In the genomic region with DNA sequence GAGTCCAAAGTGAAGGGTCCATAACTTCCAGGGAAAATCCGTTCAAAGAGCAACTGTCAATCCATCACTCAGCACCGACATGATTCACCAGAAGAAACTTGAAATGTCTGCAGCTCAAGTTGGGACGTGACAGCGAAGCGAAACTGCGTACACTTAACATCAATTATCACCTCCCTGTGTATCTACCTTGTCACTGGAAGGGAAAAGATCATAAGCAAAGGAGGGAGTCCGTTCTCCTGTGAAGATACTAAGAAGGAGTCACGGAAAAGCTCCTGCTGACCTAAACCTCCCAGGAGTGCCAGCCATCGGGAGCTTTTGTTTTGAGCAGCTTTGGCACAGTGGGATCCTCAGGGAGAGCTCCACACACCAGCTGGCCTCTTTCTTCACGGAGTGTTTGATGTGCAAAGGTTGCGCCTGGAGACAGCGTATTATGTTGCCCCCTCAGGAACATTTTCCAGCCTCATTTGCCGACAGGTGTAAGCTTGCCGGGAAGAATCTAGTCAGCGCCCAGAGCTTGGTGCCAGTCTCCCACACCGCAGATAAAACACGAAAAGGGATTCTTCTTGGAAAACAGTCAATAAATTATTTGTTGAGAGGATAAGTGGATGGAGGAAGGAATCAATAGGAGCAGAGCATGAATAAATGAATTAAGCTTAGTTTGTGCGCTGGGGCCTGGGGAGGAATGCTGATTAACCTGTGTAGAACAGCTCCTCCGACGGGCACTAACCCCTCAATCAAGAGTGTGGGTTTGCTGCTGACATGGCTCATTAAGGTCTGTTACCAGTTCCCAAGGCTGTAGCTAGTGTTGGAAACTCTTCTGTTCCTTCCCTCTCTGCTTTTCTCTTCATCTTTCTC, we compare ENCODE assay signal across 8 mouse cellular contexts.
A peak's percentile ranks its signal among the peaks of the same experiment; 100 is the strongest.
DNase-seq lines count a peak whose midpoint lies in the region; ATAC-seq and TF ChIP-seq lines count a peak whose summit lies in the region.

No protein-coding gene starts in this region.

- H3K9me3 ChIP-seq in lung, embryonic 14.5 days (ENCODE audit: low read depth, low read length), result no peaks in the 10 kb centered on the region
- no peaks in the 10 kb centered on the region for H3K9me3 ChIP-seq in embryonic facial prominence, embryonic 11.5 days (replicated peaks; ENCODE audit: control insufficient read depth, low read length)
- H3K9me3 ChIP-seq in limb, embryonic 10.5 days (replicated peaks), result no peaks in the 10 kb centered on the region

- no peak for TF ChIP-seq CTCF in lung, embryonic 14.5 days (IDR thresholded peaks at IDR 0.05; ENCODE audit: low read depth)
- no peak for TF ChIP-seq CTCF in lung, adult 2 months (IDR thresholded peaks at IDR 0.05; ENCODE audit: insufficient read depth, low read length)

- DNase-seq in lung, embryonic 14.5 days, result no peak
- no peak for DNase-seq in lung, adult 2 months
- DNase-seq in embryonic facial prominence, embryonic 11.5 days (ENCODE audit: low spot score), result peak; percentile 47
- DNase-seq in limb, embryonic 10.5 days (ENCODE audit: low spot score), result no peak
- DNase-seq in retina, embryonic 14.5 days (ENCODE audit: low spot score), result peak; percentile 54
- DNase-seq in gastrocnemius, adult 8-10 months (ENCODE audit: low spot score in 2 of 2), result no peak
- no peak for DNase-seq in thymus, postnatal 10 days (ENCODE audit: low spot score in 2 of 2)
- DNase-seq in right cerebral cortex, postnatal 4 days, result no peak

- H3K27me3 ChIP-seq in lung, embryonic 14.5 days (ENCODE audit: insufficient read depth, low read length), result 0 out of 2 replicates have a peak, but pooled peaks cover 6% of the 10 kb centered on the region
- no peaks in the 10 kb centered on the region for H3K27me3 ChIP-seq in embryonic facial prominence, embryonic 11.5 days (ENCODE audit: control insufficient read depth, insufficient read depth, low read length)
- H3K27me3 ChIP-seq in limb, embryonic 10.5 days (ENCODE audit: low read depth, poor library complexity, severe bottlenecking), result peaks cover 32% of the 10 kb centered on the region

- no peaks in the 10 kb centered on the region for H3K36me3 ChIP-seq in lung, embryonic 14.5 days (ENCODE audit: insufficient read depth)
- no peaks in the 10 kb centered on the region for H3K36me3 ChIP-seq in embryonic facial prominence, embryonic 11.5 days (replicated peaks; ENCODE audit: control insufficient read depth, insufficient read depth, low read depth, low read length)
- H3K36me3 ChIP-seq in limb, embryonic 10.5 days, result no peaks in the 10 kb centered on the region

- no peak overlapping the region for H3K9ac ChIP-seq in lung, embryonic 14.5 days
- no peak overlapping the region for H3K9ac ChIP-seq in embryonic facial prominence, embryonic 11.5 days (replicated peaks; ENCODE audit: low read length)

- WGBS in lung, embryonic 14.5 days, result 7% methylated on average over 20 of the region's 20 CpGs
- WGBS in lung, adult 2 months, result 34% methylated on average over 20 of the region's 20 CpGs
- WGBS in embryonic facial prominence, embryonic 11.5 days, result 2% methylated on average over 20 of the region's 20 CpGs
- WGBS in limb, embryonic 10.5 days, result 3% methylated on average over 20 of the region's 20 CpGs

- H3K4me1 ChIP-seq in lung, embryonic 14.5 days (ENCODE audit: insufficient read depth), result peaks cover 7% of the 10 kb centered on the region; the same call in 1 of the 2 replicates
- no peaks in the 10 kb centered on the region for H3K4me1 ChIP-seq in lung, adult 2 months (ENCODE audit: control insufficient read depth, insufficient read depth, low read length)
- no peaks in the 10 kb centered on the region for H3K4me1 ChIP-seq in embryonic facial prominence, embryonic 11.5 days (ENCODE audit: control insufficient read depth, insufficient read depth, low read length)
- peaks cover 8% of the 10 kb centered on the region; the same call in 1 of the 2 replicates for H3K4me1 ChIP-seq in limb, embryonic 10.5 days

- TF ChIP-seq POLR2A in lung, adult 2 months (IDR thresholded peaks at IDR 0.05; ENCODE audit: borderline replicate concordance, extremely low read depth, low read depth, low read length), result no peak

- no peak overlapping the region for H3K27ac ChIP-seq in lung, embryonic 14.5 days (ENCODE audit: low read depth)
- no peak overlapping the region for H3K27ac ChIP-seq in embryonic facial prominence, embryonic 11.5 days (replicated peaks; ENCODE audit: low read depth, low read length)
- H3K27ac ChIP-seq in limb, embryonic 10.5 days, result no peak overlapping the region

- 0 out of 2 replicates have a peak overlapping the region, but pooled peaks have one; percentile 0 for H3K4me3 ChIP-seq in lung, embryonic 14.5 days (ENCODE audit: low read depth, low read length)
- no peak overlapping the region for H3K4me3 ChIP-seq in lung, adult 2 months (replicated peaks; ENCODE audit: extremely low read depth, low read depth, low read length)
- H3K4me3 ChIP-seq in embryonic facial prominence, embryonic 11.5 days (ENCODE audit: low read depth, low read length), result peak overlapping the region; percentile 7; the same call in 1 of the 2 replicates
- H3K4me3 ChIP-seq in limb, embryonic 10.5 days, result peak overlapping the region; percentile 33

- H3K4me2 ChIP-seq in lung, embryonic 14.5 days, result peak overlapping the region; percentile 51
- H3K4me2 ChIP-seq in embryonic facial prominence, embryonic 11.5 days (ENCODE audit: low read depth, low read length), result peak overlapping the region; percentile 22; the same call in 1 of the 2 replicates

- ATAC-seq in lung, embryonic 14.5 days (ENCODE audit: insufficient read depth), result no peak
- ATAC-seq in embryonic facial prominence, embryonic 11.5 days (replicated peaks; ENCODE audit: insufficient number of reproducible peaks, low FRiP score, low TSS enrichment, low read depth), result 0 out of 2 replicates have a peak, but pooled peaks have one; percentile 29

Comparison
In these comparisons a context has a peak if more than half of its experiments do, and no peak if none do; other contexts are left out.
1. DNase-seq: peak in embryonic facial prominence, embryonic 11.5 days (single experiment) and retina, embryonic 14.5 days (single experiment); none in lung, embryonic 14.5 days (single experiment), lung, adult 2 months (single experiment), limb, embryonic 10.5 days (single experiment), gastrocnemius, adult 8-10 months (0 of 2), thymus, postnatal 10 days (0 of 2) and right cerebral cortex, postnatal 4 days (single experiment).